Mouse (Mus musculus): ENCODE data around the gene Lima1. TPM values are rescaled to one million over a fixed set of nuclear protein-coding genes. Genes with fewer than 3 reads are reported as not detected.

Gene Lima1
- total RNA-seq, 2 experiments from 2014 or later, result 11.6 to 12.4 TPM

- DNase-seq, result no peak
These were observed 143.6 kb downstream of the Lima1 start for GRCm38 (mm10) chr15:99731678-99732077.

GRCm38 (mm10) chr15:99731167-99731566 lies 144.1 kb downstream of the Lima1 start:
- DNase-seq, result no peak

GRCm38 (mm10) chr15:99729056-99729783 lies 146.0 kb downstream of the Lima1 start:
- DNase-seq, result no peak

Other genes starting within 250 kb of the Lima1 start
- gene Racgap1, start 223.8 kb downstream of the Lima1 start, total RNA-seq (2021), result 1 to 10 TPM; 5.2 TPM
- gene Asic1, start 205.1 kb downstream of the Lima1 start, total RNA-seq (2021), result 10 to 100 TPM; 34.4 to 36.3 TPM
- 100 to 1,000 TPM; 106 to 109 TPM for gene Smarcd1, start 173.3 kb downstream of the Lima1 start, total RNA-seq (2021)
- 1 to 10 TPM; 4.1 to 6.3 TPM for gene Gm17349, start 170.0 kb downstream of the Lima1 start, total RNA-seq (2021)
- gene Gpd1, start 157.9 kb downstream of the Lima1 start, total RNA-seq (2021), result 100 to 1,000 TPM; 135 to 146 TPM
- gene Cox14, start 149.8 kb downstream of the Lima1 start, total RNA-seq (2021), result 100 to 1,000 TPM; 122 to 134 TPM
- gene Cers5, start 102.6 kb downstream of the Lima1 start, total RNA-seq (2021), result 10 to 100 TPM; 29.6 to 30.2 TPM
- under 1 TPM; 0.05 to 0.07 TPM for gene Fam186a, start 91.6 kb upstream of the Lima1 start, total RNA-seq (2021)
- 10 to 100 TPM; 46.6 to 52.1 TPM for gene Larp4, start 94.6 kb upstream of the Lima1 start, total RNA-seq (2021)
- 10 to 100 TPM; 48.5 to 58.8 TPM for gene Dip2b, start 163.2 kb upstream of the Lima1 start, total RNA-seq (2021)